22 mouse cellular contexts compared by ENCODE assay signal in the genomic region with DNA sequence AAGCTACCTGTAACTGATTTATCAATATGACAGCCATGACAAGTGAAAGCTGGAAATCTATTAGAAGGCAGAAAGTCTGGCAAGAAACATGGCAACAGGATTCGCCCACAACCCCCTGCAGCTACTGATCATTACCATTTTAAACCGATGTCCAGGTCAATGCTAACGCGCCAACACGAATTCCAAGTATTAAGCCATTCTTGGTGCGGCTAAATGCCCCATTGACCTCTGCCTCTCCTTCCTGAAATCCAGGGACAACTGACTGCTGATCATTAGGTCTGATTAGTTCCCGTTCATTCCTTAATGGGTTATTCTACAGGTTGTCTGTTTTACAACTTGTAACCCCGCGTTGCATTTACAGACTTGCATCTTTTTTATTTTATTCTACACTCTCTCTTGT. TPM values are rescaled to one million over a fixed set of nuclear protein-coding genes. Genes with fewer than 3 reads are reported as not detected.
DNase-seq lines count a peak whose midpoint lies in the region; ATAC-seq lines count a peak whose summit lies in the region.
"Had no signal": no experiment of that assay in that cellular context is flagged by ENCODE, and none has a peak within 500 bp of the region (broad histone marks: within the 10 kb centered on the region; RNA-seq: fewer than 3 reads in every experiment).

No protein-coding gene starts in this region.

- no peak overlapping the region for H3K4me3 ChIP-seq in hindbrain, embryonic 13.5 days
- no peak overlapping the region for H3K4me3 ChIP-seq in midbrain, embryonic 16.5 days (ENCODE audit: low read depth, low read length)
- no peak overlapping the region for H3K4me3 ChIP-seq in kidney, embryonic 16.5 days (ENCODE audit: low read length)
- H3K4me3 ChIP-seq: gastrocnemius, adult 2 months; heart, embryonic 10.5 days; liver, embryonic 13.5 days had no signal

- ATAC-seq in hindbrain, embryonic 13.5 days (ENCODE audit: low FRiP score) = no peak
- no peak for ATAC-seq in midbrain, embryonic 16.5 days
- ATAC-seq in kidney, embryonic 16.5 days (ENCODE audit: low FRiP score, low TSS enrichment) = no peak
- ATAC-seq in inflammation-experienced regulatory T-cells, adult 6 months = no peak
- ATAC-seq: activated CD4-positive, CD25-positive, alpha-beta regulatory T cell, adult 4 months had no signal

- no peak overlapping the region for H3K4me2 ChIP-seq in hindbrain, embryonic 13.5 days
- H3K4me2 ChIP-seq in midbrain, embryonic 16.5 days (ENCODE audit: low read length) = no peak overlapping the region
- no peak overlapping the region for H3K4me2 ChIP-seq in kidney, embryonic 16.5 days (replicated peaks; ENCODE audit: low read depth, low read length)
- H3K4me2 ChIP-seq: liver, embryonic 13.5 days; lung, embryonic 14.5 days had no signal

- 78% methylated on average over 9 of the region's 9 CpGs for WGBS in hindbrain, embryonic 13.5 days
- 78% methylated on average over 9 of the region's 9 CpGs for WGBS in midbrain, embryonic 16.5 days
- WGBS in kidney, embryonic 16.5 days = 79% methylated on average over 9 of the region's 9 CpGs

- H3K9me3 ChIP-seq in hindbrain, embryonic 13.5 days = no peaks in the 10 kb centered on the region
- H3K9me3 ChIP-seq in midbrain, embryonic 16.5 days (replicated peaks; ENCODE audit: control insufficient read depth, low read length, poor library complexity, severe bottlenecking) = no peaks in the 10 kb centered on the region
- no peaks in the 10 kb centered on the region for H3K9me3 ChIP-seq in kidney, embryonic 16.5 days (ENCODE audit: low read length)
- H3K9me3 ChIP-seq: heart, embryonic 10.5 days; liver, embryonic 13.5 days had no signal

- peak; percentile 41 for DNase-seq in ES-CJ7 (ENCODE audit: low read depth, low spot score)
- DNase-seq in R1 (ENCODE audit: low read depth, low spot score) = peak; percentile 54
- no peak for DNase-seq in frontal cortex, postnatal 36 days (ENCODE audit: low spot score in 2 of 2)
- DNase-seq: adrenal gland, postnatal 25 days; cerebellum, adult 11-12 months; cerebellum, postnatal 25 days; gastrocnemius, adult 2 months; kidney, adult 8-10 months; kidney, postnatal 36 days; liver, embryonic 13.5 days; lung, embryonic 14.5 days; lung, postnatal 36 days; right cerebral cortex, adult 18-20 months; spleen, adult 18-20 months; thymus, postnatal 25 days had no signal

- no peaks in the 10 kb centered on the region for H3K27me3 ChIP-seq in hindbrain, embryonic 13.5 days
- H3K27me3 ChIP-seq in midbrain, embryonic 16.5 days (ENCODE audit: control insufficient read depth, insufficient read depth, low read depth, low read length) = no peaks in the 10 kb centered on the region
- no peaks in the 10 kb centered on the region for H3K27me3 ChIP-seq in kidney, embryonic 16.5 days (ENCODE audit: insufficient read depth, low read length)
- H3K27me3 ChIP-seq: liver, embryonic 13.5 days had no signal

- peak overlapping the region; percentile 95 for H3K27ac ChIP-seq in hindbrain, embryonic 13.5 days
- H3K27ac ChIP-seq in midbrain, embryonic 16.5 days (ENCODE audit: low read length) = peak overlapping the region; percentile 93
- no peak overlapping the region for H3K27ac ChIP-seq in kidney, embryonic 16.5 days (ENCODE audit: low read length)
- H3K27ac ChIP-seq: gastrocnemius, adult 2 months; liver, embryonic 13.5 days had no signal

- peaks cover 58% of the 10 kb centered on the region for H3K4me1 ChIP-seq in hindbrain, embryonic 13.5 days (replicated peaks)
- peaks cover 39% of the 10 kb centered on the region for H3K4me1 ChIP-seq in midbrain, embryonic 16.5 days (ENCODE audit: control insufficient read depth, insufficient read depth, low read length)
- peaks cover 21% of the 10 kb centered on the region for H3K4me1 ChIP-seq in kidney, embryonic 16.5 days (ENCODE audit: insufficient read depth, low read length)

- H3K9ac ChIP-seq in hindbrain, embryonic 13.5 days = 0 out of 2 replicates have a peak overlapping the region, but pooled peaks have one; percentile 49
- no peak overlapping the region for H3K9ac ChIP-seq in midbrain, embryonic 16.5 days (ENCODE audit: low read depth, low read length)
- H3K9ac ChIP-seq in kidney, embryonic 16.5 days (replicated peaks; ENCODE audit: low read length) = no peak overlapping the region
- H3K9ac ChIP-seq: liver, embryonic 13.5 days; lung, embryonic 14.5 days had no signal

- H3K36me3 ChIP-seq in hindbrain, embryonic 13.5 days = peaks cover 38% of the 10 kb centered on the region
- peaks cover 14% of the 10 kb centered on the region; the same call in 1 of the 2 replicates for H3K36me3 ChIP-seq in midbrain, embryonic 16.5 days (ENCODE audit: control insufficient read depth, insufficient read depth, low read length)
- peaks cover 6% of the 10 kb centered on the region; the same call in 1 of the 2 replicates for H3K36me3 ChIP-seq in kidney, embryonic 16.5 days (ENCODE audit: insufficient read depth, low read length)
- H3K36me3 ChIP-seq: heart, embryonic 10.5 days; liver, embryonic 13.5 days had no signal

RNA-seq across cellular contexts. Expression of gene Fndc9, which starts 17.6 kb away (rescaled TPM):
- 1.7 TPM in 2 replicates for polyA plus RNA-seq in hindbrain, embryonic 13.5 days (2015; fragmentation: Nextera tagmentation; extraction: Ambion mirVana)
- 9.9 and 12.5 TPM in 2 replicates for polyA plus RNA-seq in midbrain, embryonic 16.5 days (2015; fragmentation: Nextera tagmentation; extraction: Ambion mirVana)
- 0.09 TPM in 1 of 2 replicates, not detected in the other for polyA plus RNA-seq in kidney, embryonic 16.5 days (2015; fragmentation: Nextera tagmentation; extraction: Ambion mirVana)
- 1 to 10 TPM in 1 of 3 experiments, under 1 TPM in 2; 0.57 to 1.5 (median 0.77) TPM for polyA plus RNA-seq in inflammation-experienced regulatory T-cells, adult 6 months (2017; shearing (Covaris generic))
- polyA plus RNA-seq: heart, postnatal 0 days; lung, embryonic 14.5 days had no signal

RNA-seq across cellular contexts. Expression of gene Nipal4, which starts 51.4 kb away (rescaled TPM):
- 0.31 and 0.62 TPM in 2 replicates for polyA plus RNA-seq in hindbrain, embryonic 13.5 days (2015; fragmentation: Nextera tagmentation; extraction: Ambion mirVana)
- polyA plus RNA-seq in midbrain, embryonic 16.5 days (2015; fragmentation: Nextera tagmentation; extraction: Ambion mirVana) = 0.15 and 0.52 TPM in 2 replicates
- 0.59 and 1.4 TPM in 2 replicates for polyA plus RNA-seq in kidney, embryonic 16.5 days (2015; fragmentation: Nextera tagmentation; extraction: Ambion mirVana)
- polyA plus RNA-seq in inflammation-experienced regulatory T-cells, adult 6 months (2017; shearing (Covaris generic)) = under 1 TPM in 2 of 3 experiments, not detected in 1; 0.26 to 0.74 TPM

Comparison
In these comparisons a context has a peak if more than half of its experiments do, and no peak if none do; other contexts are left out.
1. DNase-seq: peak in ES-CJ7 (single experiment) and R1 (single experiment); none in frontal cortex, postnatal 36 days (0 of 2).